Mouse (Mus musculus): ENCODE data around the gene Mitf.

- TF ChIP-seq CTCF (IDR thresholded peaks at IDR 0.05; ENCODE audit: borderline replicate concordance, insufficient read depth, low read depth, low read length) = no peak
- TF ChIP-seq POLR2A (IDR thresholded peaks at IDR 0.05; ENCODE audit: borderline replicate concordance, insufficient read depth, low read length) = no peak
Observed at GRCm38 (mm10) chr6:97769549-97769948, 37.3 kb upstream of the Mitf start.

Measured in cerebellum, adult 2 months (tissue).